Mouse (Mus musculus): ENCODE results near the gene Adam1b. TPM values are rescaled to one million over a fixed set of nuclear protein-coding genes. Genes with fewer than 3 reads are reported as not detected.
"Not testable (repeated sequence)": the region's sequence is repeated elsewhere in the genome, so short reads cannot be mapped to it uniquely, and the experiment has no call there.

Gene Adam1b
- polyA plus RNA-seq, 1 experiment: not detected

GRCm38 (mm10) chr5:121535116-121535515 is 31.9 kb upstream of the Adam1b start:
- DNase-seq (ENCODE audit: low read depth): no peak
- no peak for TF ChIP-seq CTCF (IDR thresholded peaks at IDR 0.05; ENCODE audit: borderline replicate concordance, extremely low read depth, insufficient read depth, insufficient read length)

GRCm38 (mm10) chr5:121534521-121534920 is 31.3 kb upstream of the Adam1b start:
- DNase-seq (ENCODE audit: low read depth): no peak
- TF ChIP-seq POLR2A (IDR thresholded peaks at IDR 0.05; ENCODE audit: borderline replicate concordance, extremely low read depth, insufficient read depth, insufficient read length, poor library complexity, severe bottlenecking): no peak
- TF ChIP-seq CTCF (IDR thresholded peaks at IDR 0.05; ENCODE audit: borderline replicate concordance, extremely low read depth, insufficient read depth, insufficient read length): peak; percentile 43; the same call in 1 of the 2 replicates

- no peak for DNase-seq (ENCODE audit: low read depth)
- TF ChIP-seq POLR2A (IDR thresholded peaks at IDR 0.05; ENCODE audit: borderline replicate concordance, extremely low read depth, insufficient read depth, insufficient read length, poor library complexity, severe bottlenecking): no peak
- no peak for TF ChIP-seq CTCF (IDR thresholded peaks at IDR 0.05; ENCODE audit: borderline replicate concordance, extremely low read depth, insufficient read depth, insufficient read length)
Measured at GRCm38 (mm10) chr5:121526961-121527360, 23.7 kb upstream of the Adam1b start.

- TF ChIP-seq POLR2A (IDR thresholded peaks at IDR 0.05; ENCODE audit: borderline replicate concordance, extremely low read depth, insufficient read depth, insufficient read length, poor library complexity, severe bottlenecking) (no peak), CTCF (IDR thresholded peaks at IDR 0.05; ENCODE audit: borderline replicate concordance, extremely low read depth, insufficient read depth, insufficient read length) (no peak)
- no peak for DNase-seq (ENCODE audit: low read depth)
Measured at GRCm38 (mm10) chr5:121526526-121526925, 23.3 kb upstream of the Adam1b start.

- no peak for DNase-seq (ENCODE audit: low read depth)
Measured at GRCm38 (mm10) chr5:121525774-121526450, 22.7 kb upstream of the Adam1b start.

GRCm38 (mm10) chr5:121519758-121520157 is 16.5 kb upstream of the Adam1b start:
- DNase-seq (ENCODE audit: low read depth): not testable (repeated sequence)

More at GRCm38 (mm10) chr5:121525774-121526450, 22.7 kb upstream of the Adam1b start:
- TF ChIP-seq POLR2A (IDR thresholded peaks at IDR 0.05; ENCODE audit: borderline replicate concordance, extremely low read depth, insufficient read depth, insufficient read length, poor library complexity, severe bottlenecking) (no peak), CTCF (IDR thresholded peaks at IDR 0.05; ENCODE audit: borderline replicate concordance, extremely low read depth, insufficient read depth, insufficient read length) (no peak)

- TF ChIP-seq CTCF (IDR thresholded peaks at IDR 0.05; ENCODE audit: borderline replicate concordance, extremely low read depth, insufficient read depth, insufficient read length) (no peak), POLR2A (IDR thresholded peaks at IDR 0.05; ENCODE audit: borderline replicate concordance, extremely low read depth, insufficient read depth, insufficient read length, poor library complexity, severe bottlenecking) (no peak)
Measured at GRCm38 (mm10) chr5:121518983-121519382, 15.7 kb upstream of the Adam1b start.

GRCm38 (mm10) chr5:121510009-121510408 is 6.8 kb upstream of the Adam1b start:
- DNase-seq (ENCODE audit: low read depth): no peak
- no peak for TF ChIP-seq POLR2A (IDR thresholded peaks at IDR 0.05; ENCODE audit: borderline replicate concordance, extremely low read depth, insufficient read depth, insufficient read length, poor library complexity, severe bottlenecking)
- TF ChIP-seq CTCF (IDR thresholded peaks at IDR 0.05; ENCODE audit: borderline replicate concordance, extremely low read depth, insufficient read depth, insufficient read length): no peak

More at GRCm38 (mm10) chr5:121518983-121519382, 15.7 kb upstream of the Adam1b start:
- no peak for DNase-seq (ENCODE audit: low read depth)

- TF ChIP-seq POLR2A (IDR thresholded peaks at IDR 0.05; ENCODE audit: borderline replicate concordance, extremely low read depth, insufficient read depth, insufficient read length, poor library complexity, severe bottlenecking) (no peak), CTCF (IDR thresholded peaks at IDR 0.05; ENCODE audit: borderline replicate concordance, extremely low read depth, insufficient read depth, insufficient read length) (no peak)
- DNase-seq (ENCODE audit: low read depth): no peak
Measured at GRCm38 (mm10) chr5:121506846-121507245, 3.6 kb upstream of the Adam1b start.

- DNase-seq (ENCODE audit: low read depth): not testable (repeated sequence)
Measured at GRCm38 (mm10) chr5:121501424-121501996, 1.7 kb downstream of the Adam1b start.

GRCm38 (mm10) chr5:121500719-121501118 is 2.5 kb downstream of the Adam1b start:
- DNase-seq (ENCODE audit: low read depth): no peak
- TF ChIP-seq POLR2A (IDR thresholded peaks at IDR 0.05; ENCODE audit: borderline replicate concordance, extremely low read depth, insufficient read depth, insufficient read length, poor library complexity, severe bottlenecking): no peak
- TF ChIP-seq CTCF (IDR thresholded peaks at IDR 0.05; ENCODE audit: borderline replicate concordance, extremely low read depth, insufficient read depth, insufficient read length): no peak

- TF ChIP-seq CTCF (IDR thresholded peaks at IDR 0.05; ENCODE audit: borderline replicate concordance, extremely low read depth, insufficient read depth, insufficient read length) (no peak), POLR2A (IDR thresholded peaks at IDR 0.05; ENCODE audit: borderline replicate concordance, extremely low read depth, insufficient read depth, insufficient read length, poor library complexity, severe bottlenecking) (no peak)
- no peak for DNase-seq (ENCODE audit: low read depth)
Measured at GRCm38 (mm10) chr5:121493305-121493704, 9.9 kb downstream of the Adam1b start.

Data from brain, embryonic 14.5 days (tissue).